Mouse (Mus musculus) MEL (cell line): ENCODE results near the gene Tmem267.

Source experiments
- CTCF ChIP-seq, 3 experiments: IDR thresholded peaks in 2 of 3; conservative IDR thresholded peaks in 1 of 3; 2 replicates each; pipeline ENCODE4 v1.5.1; 2011 to 2012; ENCODE audit warnings: low read length in 3 of 3, low read depth in 2 of 3, mild to moderate bottlenecking in 2 of 3, improper control_type of control experiment in 1 of 3, inconsistent platforms in 1 of 3, mixed read lengths in 1 of 3, moderate library complexity in 1 of 3; ENCODE audit not compliant: control insufficient read depth in 1 of 3, insufficient read depth in 1 of 3, poor library complexity in 1 of 3, severe bottlenecking in 1 of 3
- E2F4 ChIP-seq: IDR thresholded peaks from 2 replicates; pipeline ENCODE4 v1.6.1; 2011; ENCODE audit warnings: low read depth, low read length, improper control_type of control experiment, borderline replicate concordance
- EP300 ChIP-seq, 2 experiments: IDR thresholded peaks; 2 replicates each; pipeline ENCODE4 v1.6.1; 2011; ENCODE audit warnings: improper control_type of control experiment in 2 of 2, low read length in 2 of 2, low read depth in 1 of 2, mild to moderate bottlenecking in 1 of 2
- MAFK ChIP-seq: IDR thresholded peaks from 2 replicates; pipeline ENCODE4 v1.6.1; 2011; ENCODE audit warnings: low read depth, mild to moderate bottlenecking, low read length, improper control_type of control experiment, borderline replicate concordance
- MAX ChIP-seq: IDR thresholded peaks from 2 replicates; pipeline ENCODE4 v1.6.1; 2011; ENCODE audit warnings: low read length, improper control_type of control experiment
- MYC ChIP-seq: IDR thresholded peaks from 2 replicates; pipeline ENCODE4 v1.6.1; 2011; ENCODE audit warnings: low read depth, mild to moderate bottlenecking, low read length, improper control_type of control experiment, moderate library complexity
- POLR2A ChIP-seq, 2 experiments: IDR thresholded peaks; 2 replicates each; pipeline ENCODE4 v1.6.1; 2011 to 2012; ENCODE audit warnings: low read length in 2 of 2, mild to moderate bottlenecking in 2 of 2, control low read depth in 1 of 2, improper control_type of control experiment in 1 of 2, low read depth in 1 of 2, moderate library complexity in 1 of 2; ENCODE audit not compliant: control insufficient read depth in 1 of 2, insufficient read depth in 1 of 2, poor library complexity in 1 of 2
- RAD21 ChIP-seq: IDR thresholded peaks from 2 replicates; pipeline ENCODE4 v1.6.1; 2011; ENCODE audit warnings: mild to moderate bottlenecking, low read depth, low read length, improper control_type of control experiment
- USF1 ChIP-seq: IDR thresholded peaks from 2 replicates; pipeline ENCODE4 v1.6.1; 2014; ENCODE audit warnings: low read depth, mild to moderate bottlenecking, inconsistent platforms, low read length, improper control_type of control experiment, moderate library complexity

DNA sequence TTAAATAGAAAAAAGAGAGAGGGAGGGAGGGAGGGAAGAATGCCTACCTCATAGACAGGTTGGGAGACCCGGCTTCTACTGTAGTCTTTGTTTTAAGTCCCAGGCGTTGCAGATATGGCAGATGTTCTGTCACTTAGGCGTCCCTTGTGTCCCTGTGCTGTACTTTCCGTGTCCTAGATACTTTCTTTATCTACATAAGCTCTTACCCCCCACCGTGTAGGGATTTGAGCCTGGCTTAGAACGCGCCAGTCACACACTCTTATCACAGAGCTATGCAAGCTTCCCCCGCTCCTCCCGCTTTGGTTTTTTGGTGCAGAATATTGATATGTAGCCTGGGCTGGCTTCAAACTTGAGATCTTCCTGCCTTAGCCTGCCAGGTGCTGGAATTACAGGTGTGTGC is 11.2 kb upstream of the Tmem267 start:
- TF ChIP-seq MAFK (no peak), CTCF (IDR thresholded peaks at IDR 0.05 in 2 of 3, conservative IDR thresholded peaks at IDR 0.05 in 1 of 3; ENCODE audit: control insufficient read depth in 1 of 3, insufficient read depth in 1 of 3, low read depth in 2 of 3, low read length in 3 of 3, poor library complexity in 1 of 3, severe bottlenecking in 1 of 3) (no peak), POLR2A (IDR thresholded peaks at IDR 0.05; ENCODE audit: control insufficient read depth in 1 of 2, insufficient read depth in 1 of 2, low read depth in 1 of 2, low read length in 2 of 2, poor library complexity in 1 of 2) (no peak), USF1 (no peak), MAX (no peak), MYC (no peak), RAD21 (no peak), EP300 (IDR thresholded peaks at IDR 0.05; ENCODE audit: low read depth in 1 of 2, low read length in 2 of 2) (no peak), E2F4 (no peak)
